Mouse (Mus musculus) midbrain, embryonic 12.5 days (tissue): ENCODE measurements around the gene Nbas. TPM values are rescaled to one million over a fixed set of nuclear protein-coding genes. Genes with fewer than 3 reads are reported as not detected.
A peak's percentile ranks its signal among the peaks of the same experiment; 100 is the strongest.

ENCODE experiments used
- ATAC-seq: fragments of 200-750 bp; cut with Nextera tagmentation; 2 replicates; pipeline ENCODE4 v1.8.0; 2017; ENCODE audit warnings: low read depth, moderate TSS enrichment, moderate library complexity; ENCODE audit not compliant: low FRiP score
- H3K27ac ChIP-seq: fragments of 300-500 bp; sonication (generic); replicated peaks from 2 replicates; pipeline ENCODE4 v1.5.1; 2016; ENCODE audit warnings: mild to moderate bottlenecking
- H3K27me3 ChIP-seq: fragments of 300-500 bp; sonication (generic); 2 replicates; pipeline ENCODE4 v1.6.1; 2016; ENCODE audit warnings: mild to moderate bottlenecking
- H3K36me3 ChIP-seq: fragments of 300-500 bp; sonication (generic); 2 replicates; pipeline ENCODE4 v1.6.1; 2016
- H3K4me1 ChIP-seq: fragments of 300-500 bp; sonication (generic); 2 replicates; pipeline ENCODE4 v1.6.1; 2016
- H3K4me2 ChIP-seq: fragments of 300-500 bp; sonication (generic); replicated peaks from 2 replicates; pipeline ENCODE4 v1.6.1; 2016; ENCODE audit warnings: mild to moderate bottlenecking, moderate library complexity
- H3K4me3 ChIP-seq: fragments of 300-500 bp; sonication (generic); 2 replicates; pipeline ENCODE4 v1.5.1; 2016; ENCODE audit warnings: mild to moderate bottlenecking
- H3K9ac ChIP-seq: fragments of 300-500 bp; sonication (generic); replicated peaks from 2 replicates; pipeline ENCODE4 v1.6.1; 2016; ENCODE audit warnings: mild to moderate bottlenecking, moderate library complexity
- H3K9me3 ChIP-seq: fragments of 300-500 bp; sonication (generic); 2 replicates; pipeline ENCODE4 v1.6.1; 2016; ENCODE audit warnings: mild to moderate bottlenecking
- WGBS: fragments of 180-500 bp; shearing (Covaris S2); methylation state at CpG from one replicate; pipeline ENCODE4 v1.1.7; 2016; 5-methylcytosine and 5-hydroxymethylcytosine counted together
- polyA plus RNA-seq: library from polyadenylated mRNA; unstranded; fragments of >200 nt; fragmentation: Nextera tagmentation; extraction: Ambion mirVana; gene quantifications from 2 replicates; pipeline ENCODE4 v1.2.1, GENCODE M21; 2016

Gene Nbas
- polyA plus RNA-seq, 1 experiment from 2014 or later, result 17.6 TPM

- no peak overlapping the region for H3K4me2 ChIP-seq
- H3K27ac ChIP-seq, result no peak overlapping the region
- H3K9me3 ChIP-seq, result no peaks in the 10 kb centered on the region
- no peaks in the 10 kb centered on the region for H3K4me1 ChIP-seq
- peaks cover 21% of the 10 kb centered on the region for H3K36me3 ChIP-seq
- H3K27me3 ChIP-seq, result no peaks in the 10 kb centered on the region
- no peak for ATAC-seq
- WGBS, result 94% methylated on average over 2 of the region's 2 CpGs
- H3K9ac ChIP-seq, result no peak overlapping the region
- no peak overlapping the region for H3K4me3 ChIP-seq
Observed at GRCm38 (mm10) chr12:13418651-13419050, 149.7 kb downstream of the Nbas start.

GRCm38 (mm10) chr12:13430219-13430618, 161.3 kb downstream of the Nbas start:
- ATAC-seq, result no peak
- H3K4me3 ChIP-seq, result no peak overlapping the region
- H3K4me1 ChIP-seq, result no peaks in the 10 kb centered on the region
- no peaks in the 10 kb centered on the region for H3K9me3 ChIP-seq
- no peak overlapping the region for H3K4me2 ChIP-seq
- no peaks in the 10 kb centered on the region for H3K27me3 ChIP-seq
- peaks cover 13% of the 10 kb centered on the region; the same call in 1 of the 2 replicates for H3K36me3 ChIP-seq
- WGBS, result 90% methylated on average over 1 of the region's 1 CpGs
- H3K27ac ChIP-seq, result no peak overlapping the region
- no peak overlapping the region for H3K9ac ChIP-seq

GRCm38 (mm10) chr12:13444653-13445431, 175.9 kb downstream of the Nbas start:
- Histone ChIP-seq H3K4me1 (no peaks in the 10 kb centered on the region), H3K36me3 (no peaks in the 10 kb centered on the region), H3K9ac (no peak overlapping the region), H3K4me2 (no peak overlapping the region), H3K4me3 (no peak overlapping the region), H3K27ac (no peak overlapping the region), H3K27me3 (no peaks in the 10 kb centered on the region), H3K9me3 (no peaks in the 10 kb centered on the region)
- WGBS, result 91% methylated on average over 4 of the region's 4 CpGs
- ATAC-seq, result no peak

- H3K4me1 ChIP-seq, result no peaks in the 10 kb centered on the region
- H3K4me2 ChIP-seq, result no peak overlapping the region
- no peaks in the 10 kb centered on the region for H3K36me3 ChIP-seq
- no peaks in the 10 kb centered on the region for H3K27me3 ChIP-seq
- H3K9ac ChIP-seq, result no peak overlapping the region
- H3K4me3 ChIP-seq, result no peak overlapping the region
- no peak overlapping the region for H3K27ac ChIP-seq
- H3K9me3 ChIP-seq, result no peaks in the 10 kb centered on the region
- no peak for ATAC-seq
- 91% methylated on average over 2 of the region's 2 CpGs for WGBS
Observed at GRCm38 (mm10) chr12:13445486-13446065, 176.6 kb downstream of the Nbas start.

- Histone ChIP-seq H3K27ac (no peak overlapping the region), H3K4me1 (no peaks in the 10 kb centered on the region), H3K4me2 (no peak overlapping the region), H3K9ac (no peak overlapping the region), H3K27me3 (no peaks in the 10 kb centered on the region), H3K36me3 (no peaks in the 10 kb centered on the region), H3K4me3 (no peak overlapping the region), H3K9me3 (no peaks in the 10 kb centered on the region)
- 81% methylated on average over 2 of the region's 2 CpGs for WGBS
- no peak for ATAC-seq
Observed at GRCm38 (mm10) chr12:13448916-13449315, 180.0 kb downstream of the Nbas start.

GRCm38 (mm10) chr12:13452050-13452449, 183.1 kb downstream of the Nbas start:
- Histone ChIP-seq H3K4me2 (no peak overlapping the region), H3K4me3 (no peak overlapping the region), H3K27me3 (no peaks in the 10 kb centered on the region), H3K27ac (no peak overlapping the region), H3K4me1 (no peaks in the 10 kb centered on the region), H3K9me3 (no peaks in the 10 kb centered on the region), H3K9ac (no peak overlapping the region), H3K36me3 (0 out of 2 replicates have a peak, but pooled peaks cover 3% of the 10 kb centered on the region)
- ATAC-seq, result no peak
- 81% methylated on average over 2 of the region's 2 CpGs for WGBS

GRCm38 (mm10) chr12:13460223-13460853, 191.4 kb downstream of the Nbas start:
- WGBS, result 85% methylated on average over 6 of the region's 6 CpGs
- Histone ChIP-seq H3K27me3 (no peaks in the 10 kb centered on the region), H3K4me3 (no peak overlapping the region), H3K27ac (no peak overlapping the region), H3K4me1 (no peaks in the 10 kb centered on the region; the same call in 1 of the 2 replicates), H3K4me2 (no peak overlapping the region), H3K9me3 (no peaks in the 10 kb centered on the region), H3K9ac (no peak overlapping the region), H3K36me3 (no peaks in the 10 kb centered on the region)
- no peak for ATAC-seq

- Histone ChIP-seq H3K27me3 (no peaks in the 10 kb centered on the region), H3K4me2 (no peak overlapping the region), H3K9ac (no peak overlapping the region), H3K9me3 (no peaks in the 10 kb centered on the region), H3K36me3 (no peaks in the 10 kb centered on the region), H3K4me1 (no peaks in the 10 kb centered on the region; the same call in 1 of the 2 replicates), H3K27ac (no peak overlapping the region), H3K4me3 (no peak overlapping the region)
- ATAC-seq, result no peak
- WGBS, result 70% methylated on average over 9 of the region's 9 CpGs
Observed at GRCm38 (mm10) chr12:13461558-13462153, 192.7 kb downstream of the Nbas start.

GRCm38 (mm10) chr12:13462397-13462796, 193.5 kb downstream of the Nbas start:
- ATAC-seq, result peak; percentile 54; the same call in 1 of the 2 replicates
- 83% methylated on average over 6 of the region's 6 CpGs for WGBS
- Histone ChIP-seq H3K9ac (no peak overlapping the region), H3K27me3 (no peaks in the 10 kb centered on the region), H3K4me1 (no peaks in the 10 kb centered on the region; the same call in 1 of the 2 replicates), H3K4me3 (no peak overlapping the region), H3K9me3 (no peaks in the 10 kb centered on the region), H3K27ac (no peak overlapping the region), H3K4me2 (no peak overlapping the region), H3K36me3 (no peaks in the 10 kb centered on the region)

- H3K27ac ChIP-seq, result no peak overlapping the region
- H3K9me3 ChIP-seq, result no peaks in the 10 kb centered on the region
- no peaks in the 10 kb centered on the region; the same call in 1 of the 2 replicates for H3K4me1 ChIP-seq
- no peaks in the 10 kb centered on the region for H3K36me3 ChIP-seq
- WGBS, result 94% methylated on average over 2 of the region's 2 CpGs
- ATAC-seq, result no peak
- no peak overlapping the region for H3K4me3 ChIP-seq
- H3K9ac ChIP-seq, result no peak overlapping the region
- H3K4me2 ChIP-seq, result no peak overlapping the region
- H3K27me3 ChIP-seq, result no peaks in the 10 kb centered on the region
Observed at GRCm38 (mm10) chr12:13465554-13465953, 196.6 kb downstream of the Nbas start.

GRCm38 (mm10) chr12:13474881-13475280, 205.9 kb downstream of the Nbas start:
- WGBS, result 94% methylated on average over 2 of the region's 2 CpGs
- no peak for ATAC-seq
- Histone ChIP-seq H3K4me1 (no peaks in the 10 kb centered on the region), H3K9ac (no peak overlapping the region), H3K9me3 (no peaks in the 10 kb centered on the region), H3K4me3 (no peak overlapping the region), H3K4me2 (no peak overlapping the region), H3K36me3 (no peaks in the 10 kb centered on the region), H3K27ac (no peak overlapping the region), H3K27me3 (no peaks in the 10 kb centered on the region)

- no peak overlapping the region for H3K27ac ChIP-seq
- H3K9me3 ChIP-seq, result no peaks in the 10 kb centered on the region
- H3K36me3 ChIP-seq, result no peaks in the 10 kb centered on the region
- H3K4me1 ChIP-seq, result no peaks in the 10 kb centered on the region
- no peak overlapping the region for H3K4me2 ChIP-seq
- no peak for ATAC-seq
- H3K27me3 ChIP-seq, result no peaks in the 10 kb centered on the region
- H3K9ac ChIP-seq, result no peak overlapping the region
- WGBS, result 90% methylated on average over 7 of the region's 7 CpGs
- H3K4me3 ChIP-seq, result no peak overlapping the region
Observed at GRCm38 (mm10) chr12:13479163-13479562, 210.2 kb downstream of the Nbas start.
